ENCODE assay signal across 8 mouse cellular contexts in genomic region chr10:77353031-77353745, GRCm38 (mm10).
DNase-seq lines count a peak whose midpoint lies in the region; ATAC-seq and TF ChIP-seq lines count a peak whose summit lies in the region.

No protein-coding gene starts in this region.

- intact Hi-C loops in left cerebral cortex, adult 2 months (cut with DNase I), result loop anchor here (1.0 to 10.0 kb wide), 3 partner anchors 70 to 228 kb away; no protein-coding TSS in a partner anchor

- DNase-seq in ZHBTc4 (ENCODE audit: low read depth, low spot score), result peak; percentile 73
- peak; percentile 86 to 91 for DNase-seq in cerebellum, postnatal 36 days
- DNase-seq in frontal cortex, postnatal 36 days (ENCODE audit: low spot score in 2 of 2), result peak; percentile 74 to 90
- peak; percentile 75 for DNase-seq in induced T-regulatory cell, adult 2 months (ENCODE audit: low read depth)
- peak; percentile 79 to 84 for DNase-seq in left cerebral cortex, adult 2 months (ENCODE audit: extremely low spot score in 1 of 2, low spot score in 2 of 2)
- DNase-seq in right cerebral cortex, postnatal 36 days (ENCODE audit: low spot score in 2 of 2), result peak; percentile 74 to 80
- DNase-seq in urinary bladder, postnatal 4 days (ENCODE audit: low spot score in 2 of 2), result peak; percentile 70 to 79

- ATAC-seq in megakaryocyte-erythroid progenitor cell, adult 5-6 weeks (replicated peaks; ENCODE audit: low FRiP score, low TSS enrichment, poor library complexity, severe bottlenecking), result peak; percentile 97

- H3K27ac ChIP-seq in left cerebral cortex, adult 2 months, result no peak overlapping the region

- H3K4me3 ChIP-seq in left cerebral cortex, adult 2 months, result no peak overlapping the region

- TF ChIP-seq CTCF in left cerebral cortex, adult 2 months (IDR thresholded peaks at IDR 0.05), result peak; percentile 95
